Mouse (Mus musculus) frontal cortex, postnatal 25 days (tissue): ENCODE measurements around the gene Nr4a1.

Experiments
- DNase-seq, 2 experiments: peaks; one replicate each; pipeline ENCODE4 v3.0.0; 2022; ENCODE audit warnings: low spot score in 2 of 2

The Nr4a1 gene

GRCm38 (mm10) chr15:101233183-101233582, 20.9 kb upstream of the Nr4a1 start:
- DNase-seq: no peak

- DNase-seq: no peak
Observed at GRCm38 (mm10) chr15:101233641-101234275, 20.3 kb upstream of the Nr4a1 start.

GRCm38 (mm10) chr15:101234611-101235341, 19.3 kb upstream of the Nr4a1 start:
- DNase-seq: no peak

GRCm38 (mm10) chr15:101235342-101235698, 18.7 kb upstream of the Nr4a1 start:
- no peak for DNase-seq

GRCm38 (mm10) chr15:101235728-101236327, 18.2 kb upstream of the Nr4a1 start:
- DNase-seq: no peak

- DNase-seq: no peak
Observed at GRCm38 (mm10) chr15:101236878-101237277, 17.2 kb upstream of the Nr4a1 start.

- DNase-seq: no peak
Observed at GRCm38 (mm10) chr15:101238885-101239511, 15.1 kb upstream of the Nr4a1 start.

GRCm38 (mm10) chr15:101239821-101240220, 14.2 kb upstream of the Nr4a1 start:
- no peak for DNase-seq

- peak; percentile 92 to 95 for DNase-seq
Observed at GRCm38 (mm10) chr15:101240799-101241204, 13.3 kb upstream of the Nr4a1 start.

GRCm38 (mm10) chr15:101241236-101241635, 12.8 kb upstream of the Nr4a1 start:
- DNase-seq: no peak

GRCm38 (mm10) chr15:101241853-101242252, 12.2 kb upstream of the Nr4a1 start:
- DNase-seq: no peak

- no peak for DNase-seq
Observed at GRCm38 (mm10) chr15:101242645-101243044, 11.4 kb upstream of the Nr4a1 start.

GRCm38 (mm10) chr15:101244012-101244411, 10.1 kb upstream of the Nr4a1 start:
- no peak for DNase-seq

- DNase-seq: peak; percentile 75 to 89
Observed at GRCm38 (mm10) chr15:101246231-101247154, 7.6 kb upstream of the Nr4a1 start.

- DNase-seq: no peak
Observed at GRCm38 (mm10) chr15:101247155-101247498, 6.9 kb upstream of the Nr4a1 start.

GRCm38 (mm10) chr15:101248029-101248710, 5.9 kb upstream of the Nr4a1 start:
- DNase-seq: no peak

- no peak for DNase-seq
Observed at GRCm38 (mm10) chr15:101250220-101250800, 3.8 kb upstream of the Nr4a1 start.

- no peak for DNase-seq
Observed at GRCm38 (mm10) chr15:101251930-101252329, 2.1 kb upstream of the Nr4a1 start.

- no peak for DNase-seq
Observed at GRCm38 (mm10) chr15:101252614-101253013, 1.5 kb upstream of the Nr4a1 start.

GRCm38 (mm10) chr15:101253563-101253885, 545 bp upstream of the Nr4a1 start:
- no peak for DNase-seq
